Mouse (Mus musculus) hindbrain, embryonic 14.5 days (tissue): ENCODE data around the gene 1700001C19Rik. TPM values are rescaled to one million over a fixed set of nuclear protein-coding genes. Genes with fewer than 3 reads are reported as not detected.
A peak's percentile ranks its signal among the peaks of the same experiment; 100 is the strongest.

Experiments
- ATAC-seq: fragments of 200-750 bp; cut with Nextera tagmentation; 2 replicates; pipeline ENCODE4 v1.8.0; 2017; ENCODE audit warnings: moderate number of reproducible peaks, mild to moderate bottlenecking, moderate TSS enrichment, moderate library complexity; ENCODE audit not compliant: low FRiP score
- DNase-seq: peaks from one replicate; pipeline ENCODE4 v3.0.0-alpha.2; 2015; ENCODE audit warnings: low spot score
- H3K27ac ChIP-seq: fragments of 300-500 bp; sonication (generic); 2 replicates; pipeline ENCODE4 v1.5.1; 2014; ENCODE audit warnings: mild to moderate bottlenecking, moderate library complexity
- H3K27me3 ChIP-seq: fragments of 300-500 bp; sonication (generic); 2 replicates; pipeline ENCODE4 v1.6.1; 2014; ENCODE audit warnings: mild to moderate bottlenecking, low read length, mixed read lengths; ENCODE audit not compliant: control insufficient read depth, insufficient read depth
- H3K36me3 ChIP-seq: fragments of 300-500 bp; sonication (generic); replicated peaks from 2 replicates; pipeline ENCODE4 v1.6.1; 2014; ENCODE audit not compliant: control insufficient read depth, insufficient read depth
- H3K4me1 ChIP-seq: fragments of 300-500 bp; sonication (generic); replicated peaks from 2 replicates; pipeline ENCODE4 v1.6.1; 2014; ENCODE audit warnings: antibody characterized with exemption, low read length, mixed read lengths; ENCODE audit not compliant: control insufficient read depth, insufficient read depth
- H3K4me2 ChIP-seq: fragments of 300-500 bp; sonication (generic); replicated peaks from 2 replicates; pipeline ENCODE4 v1.6.1; 2014; ENCODE audit warnings: mild to moderate bottlenecking, moderate library complexity
- H3K4me3 ChIP-seq: fragments of 300-500 bp; sonication (generic); replicated peaks from 2 replicates; pipeline ENCODE4 v1.5.1; 2014; ENCODE audit warnings: mild to moderate bottlenecking, low read length
- H3K9ac ChIP-seq: fragments of 300-500 bp; sonication (generic); 2 replicates; pipeline ENCODE4 v1.6.1; 2014
- H3K9me3 ChIP-seq: fragments of 300-500 bp; sonication (generic); 2 replicates; pipeline ENCODE4 v1.6.1; 2016; ENCODE audit warnings: low read length; ENCODE audit not compliant: control insufficient read depth
- WGBS: fragments of 180-500 bp; shearing (Covaris S2); extraction: QIAGEN DNeasy Blood & Tissue Kit; methylation state at CpG from one replicate; pipeline ENCODE4 v1.1.7; 2014; 5-methylcytosine and 5-hydroxymethylcytosine counted together
- polyA plus RNA-seq: library from polyadenylated mRNA; unstranded; fragments of >200 nt; fragmentation: Nextera tagmentation; extraction: Ambion mirVana; gene quantifications from 2 replicates; pipeline ENCODE4 v1.2.1, GENCODE M21; 2014

1700001C19Rik gene
- polyA plus RNA-seq, 1 experiment from 2014 or later = 0.47 TPM

DNA sequence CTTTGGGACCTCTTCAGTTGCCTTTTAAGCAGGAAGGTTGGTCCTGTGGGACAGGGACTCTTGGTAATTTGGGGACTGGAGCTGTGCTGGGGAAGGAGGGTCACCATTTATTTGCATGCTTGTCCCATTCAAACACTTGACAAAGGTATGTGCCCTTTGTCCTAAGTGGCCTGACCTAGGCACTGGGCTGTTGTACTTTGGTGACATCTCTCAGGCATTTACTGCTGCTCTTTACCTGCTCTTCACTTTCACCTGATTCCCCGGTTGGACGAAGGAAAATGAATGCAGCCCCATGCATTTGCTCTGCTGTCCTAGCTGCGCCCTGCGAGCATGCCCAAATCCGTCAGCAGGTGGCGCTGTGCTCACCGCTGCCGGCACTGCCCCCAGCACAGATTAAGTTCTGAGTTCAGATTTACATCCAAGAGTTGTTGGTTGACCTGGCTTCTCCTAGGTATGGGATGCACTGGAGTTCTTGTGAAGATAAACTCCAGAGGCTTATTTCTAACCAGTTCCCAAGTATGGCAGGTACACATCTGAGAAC, 36.3 kb upstream of the 1700001C19Rik start:
- no peak for ATAC-seq
- H3K27me3 ChIP-seq = peaks cover 9% of the 10 kb centered on the region; the same call in 1 of the 2 replicates
- no peak overlapping the region for H3K4me3 ChIP-seq
- 18% methylated on average over 8 of the region's 8 CpGs for WGBS
- H3K27ac ChIP-seq = no peak overlapping the region
- H3K4me1 ChIP-seq = no peaks in the 10 kb centered on the region
- H3K9ac ChIP-seq = no peak overlapping the region
- no peak overlapping the region for H3K4me2 ChIP-seq
- no peaks in the 10 kb centered on the region for H3K9me3 ChIP-seq
- H3K36me3 ChIP-seq = no peaks in the 10 kb centered on the region
- DNase-seq = peak; percentile 38

- peaks cover 17% of the 10 kb centered on the region for H3K27me3 ChIP-seq
- H3K4me1 ChIP-seq = no peaks in the 10 kb centered on the region
- H3K9me3 ChIP-seq = no peaks in the 10 kb centered on the region
- WGBS = 51% methylated on average over 15 of the region's 15 CpGs
- ATAC-seq (no peak), DNase-seq (no peak)
- H3K36me3 ChIP-seq = no peaks in the 10 kb centered on the region
- no peak overlapping the region for H3K4me2 ChIP-seq
- H3K27ac ChIP-seq = no peak overlapping the region
- H3K9ac ChIP-seq = no peak overlapping the region
- no peak overlapping the region for H3K4me3 ChIP-seq
These were observed 35.5 kb upstream of the 1700001C19Rik start for GRCm38 (mm10) chr17:47472435-47473350.

DNA sequence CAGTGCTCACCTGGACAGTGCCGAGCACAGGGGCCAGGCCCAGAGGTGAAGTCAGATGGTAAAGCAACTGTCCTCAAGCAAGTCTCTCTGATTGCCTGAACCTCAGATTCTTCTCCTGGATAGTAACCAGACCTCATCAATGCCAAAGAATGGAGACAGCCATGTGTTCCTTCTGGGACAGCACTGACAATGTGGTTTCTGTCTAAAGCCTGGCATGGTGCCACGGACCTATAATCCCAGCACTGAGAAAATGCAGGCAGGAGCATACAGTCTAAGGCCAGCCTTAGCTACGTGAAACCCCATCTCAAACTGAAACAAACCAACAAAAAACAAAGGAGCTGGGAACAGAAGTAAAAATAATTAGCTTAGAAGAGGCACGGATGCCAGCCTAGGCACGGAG, 33.5 kb upstream of the 1700001C19Rik start:
- DNase-seq (peak; percentile 52), ATAC-seq (no peak)
- Histone ChIP-seq H3K4me1 (no peaks in the 10 kb centered on the region), H3K4me2 (no peak overlapping the region), H3K9me3 (no peaks in the 10 kb centered on the region), H3K4me3 (no peak overlapping the region), H3K27me3 (peaks cover 29% of the 10 kb centered on the region), H3K9ac (no peak overlapping the region), H3K36me3 (no peaks in the 10 kb centered on the region), H3K27ac (no peak overlapping the region)
- WGBS = 69% methylated on average over 5 of the region's 5 CpGs

DNA sequence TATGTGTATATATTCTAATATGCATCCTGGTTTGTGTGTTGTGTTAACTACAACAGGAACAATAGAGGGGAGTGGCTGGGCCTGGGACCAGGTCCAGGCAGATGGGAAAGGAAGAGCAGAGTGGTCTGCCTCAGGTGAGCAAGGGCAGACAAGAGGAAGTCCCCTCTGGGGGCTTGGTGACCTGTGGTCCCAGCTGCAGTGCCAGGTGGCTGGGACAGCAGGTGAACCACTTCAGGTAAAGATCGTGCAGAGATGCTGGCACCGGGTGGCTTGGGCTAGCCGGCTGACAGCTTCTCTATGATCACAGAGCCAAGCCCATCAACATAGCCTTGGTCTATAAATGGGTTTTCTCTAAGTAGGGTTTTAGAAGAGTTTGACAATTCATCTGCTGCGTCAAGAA, 32.9 kb upstream of the 1700001C19Rik start:
- ATAC-seq = no peak
- DNase-seq = no peak
- peaks cover 29% of the 10 kb centered on the region for H3K27me3 ChIP-seq
- WGBS = 93% methylated on average over 4 of the region's 4 CpGs
- no peaks in the 10 kb centered on the region for H3K9me3 ChIP-seq
- H3K4me3 ChIP-seq = no peak overlapping the region
- H3K4me1 ChIP-seq = no peaks in the 10 kb centered on the region
- no peak overlapping the region for H3K27ac ChIP-seq
- no peak overlapping the region for H3K9ac ChIP-seq
- H3K4me2 ChIP-seq = no peak overlapping the region
- H3K36me3 ChIP-seq = no peaks in the 10 kb centered on the region

GRCm38 (mm10) chr17:47469642-47470041, 32.5 kb upstream of the 1700001C19Rik start:
- no peaks in the 10 kb centered on the region for H3K9me3 ChIP-seq
- ATAC-seq (no peak), DNase-seq (no peak)
- no peak overlapping the region for H3K4me3 ChIP-seq
- H3K4me2 ChIP-seq = no peak overlapping the region
- H3K4me1 ChIP-seq = no peaks in the 10 kb centered on the region
- no peak overlapping the region for H3K9ac ChIP-seq
- H3K36me3 ChIP-seq = no peaks in the 10 kb centered on the region
- H3K27me3 ChIP-seq = peaks cover 29% of the 10 kb centered on the region
- H3K27ac ChIP-seq = no peak overlapping the region
- WGBS = 85% methylated on average over 4 of the region's 4 CpGs

DNA sequence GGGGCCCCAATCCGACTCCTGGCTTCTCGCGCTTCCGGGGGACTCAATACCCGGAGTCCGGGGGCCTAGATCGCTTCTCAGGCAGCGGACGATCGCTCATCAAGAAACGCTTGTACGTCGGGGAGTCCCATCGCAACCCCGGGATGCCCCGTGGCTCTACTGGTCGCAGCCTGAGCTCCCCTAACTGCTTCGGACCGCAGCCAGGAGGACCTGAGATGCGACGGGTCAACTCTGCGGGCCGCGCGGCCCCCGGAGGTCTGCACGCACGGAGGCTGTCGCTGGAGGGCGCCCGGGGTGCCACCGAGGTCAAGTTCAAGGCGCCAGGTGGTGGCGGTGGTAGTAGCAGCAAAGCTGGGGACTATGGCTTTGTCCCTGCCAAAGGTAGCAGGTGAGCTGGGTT, 31.3 kb upstream of the 1700001C19Rik start:
- Histone ChIP-seq H3K4me3 (no peak overlapping the region; the same call in 1 of the 2 replicates), H3K36me3 (no peaks in the 10 kb centered on the region), H3K4me2 (0 out of 2 replicates have a peak overlapping the region, but pooled peaks have one; percentile 8), H3K27me3 (peaks cover 29% of the 10 kb centered on the region), H3K27ac (no peak overlapping the region), H3K9me3 (no peaks in the 10 kb centered on the region), H3K9ac (no peak overlapping the region), H3K4me1 (no peaks in the 10 kb centered on the region)
- no peak for DNase-seq
- 6% methylated on average over 34 of the region's 34 CpGs for WGBS
- no peak for ATAC-seq

- H3K4me1 ChIP-seq = no peaks in the 10 kb centered on the region
- H3K27ac ChIP-seq = no peak overlapping the region
- DNase-seq (no peak), ATAC-seq (no peak)
- H3K4me2 ChIP-seq = 0 out of 2 replicates have a peak overlapping the region, but pooled peaks have one; percentile 8
- H3K4me3 ChIP-seq = no peak overlapping the region; the same call in 1 of the 2 replicates
- no peaks in the 10 kb centered on the region for H3K36me3 ChIP-seq
- no peaks in the 10 kb centered on the region for H3K9me3 ChIP-seq
- 11% methylated on average over 14 of the region's 14 CpGs for WGBS
- H3K9ac ChIP-seq = no peak overlapping the region
- H3K27me3 ChIP-seq = peaks cover 29% of the 10 kb centered on the region
These were observed 30.9 kb upstream of the 1700001C19Rik start for GRCm38 (mm10) chr17:47468063-47468462.

DNA sequence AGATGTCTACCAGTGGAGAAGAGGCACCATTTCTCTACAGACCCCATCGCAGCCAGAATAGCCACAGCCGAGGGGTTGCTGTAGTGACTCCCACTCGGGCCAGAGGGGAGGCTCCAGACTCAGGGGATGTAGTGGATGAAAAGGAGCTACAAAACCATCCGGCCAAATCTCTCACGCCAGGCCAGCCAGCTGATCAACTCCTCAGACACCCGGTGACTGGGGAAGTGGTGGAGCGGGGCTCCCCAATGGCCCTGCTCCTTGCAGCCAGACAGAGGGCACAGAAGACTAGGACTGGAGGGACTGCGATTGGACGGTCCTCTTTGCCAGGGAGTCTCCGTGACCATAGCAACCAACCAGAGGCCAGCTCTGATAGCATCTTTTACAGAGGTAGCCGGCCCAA, 30.5 kb upstream of the 1700001C19Rik start:
- no peak for DNase-seq
- WGBS = 56% methylated on average over 11 of the region's 11 CpGs
- H3K27ac ChIP-seq = no peak overlapping the region
- ATAC-seq = no peak
- no peak overlapping the region for H3K4me3 ChIP-seq
- no peak overlapping the region for H3K4me2 ChIP-seq
- no peak overlapping the region for H3K9ac ChIP-seq
- H3K27me3 ChIP-seq = peaks cover 29% of the 10 kb centered on the region
- H3K9me3 ChIP-seq = no peaks in the 10 kb centered on the region
- H3K36me3 ChIP-seq = no peaks in the 10 kb centered on the region
- H3K4me1 ChIP-seq = no peaks in the 10 kb centered on the region

- no peaks in the 10 kb centered on the region for H3K9me3 ChIP-seq
- H3K9ac ChIP-seq = no peak overlapping the region
- no peak overlapping the region for H3K4me2 ChIP-seq
- peaks cover 29% of the 10 kb centered on the region for H3K27me3 ChIP-seq
- DNase-seq = no peak
- no peak for ATAC-seq
- H3K36me3 ChIP-seq = no peaks in the 10 kb centered on the region
- 43% methylated on average over 9 of the region's 9 CpGs for WGBS
- no peaks in the 10 kb centered on the region for H3K4me1 ChIP-seq
- H3K27ac ChIP-seq = no peak overlapping the region
- H3K4me3 ChIP-seq = no peak overlapping the region
These were observed 29.1 kb upstream of the 1700001C19Rik start for GRCm38 (mm10) chr17:47466284-47466683.
